Mouse (Mus musculus) kidney, embryonic 16.5 days (tissue): Measurements from ENCODE around the gene Vapb. TPM values are rescaled to one million over a fixed set of nuclear protein-coding genes. Genes with fewer than 3 reads are reported as not detected.

Experiments
- ATAC-seq: fragments of 200-750 bp; cut with Nextera tagmentation; 2 replicates; pipeline ENCODE4 v1.8.0; 2017; ENCODE audit warnings: moderate TSS enrichment; ENCODE audit not compliant: low FRiP score, low TSS enrichment
- H3K27ac ChIP-seq: fragments of 300-500 bp; sonication (generic); 2 replicates; pipeline ENCODE4 v1.5.1; 2014; ENCODE audit warnings: low read length
- H3K27me3 ChIP-seq: fragments of 300-500 bp; sonication (generic); 2 replicates; pipeline ENCODE4 v1.6.1; 2014; ENCODE audit warnings: low read length, control low read depth, mixed read lengths; ENCODE audit not compliant: insufficient read depth
- H3K36me3 ChIP-seq: fragments of 300-500 bp; sonication (generic); 2 replicates; pipeline ENCODE4 v1.6.1; 2014; ENCODE audit warnings: low read length, control low read depth, mixed read lengths; ENCODE audit not compliant: insufficient read depth
- H3K4me1 ChIP-seq: fragments of 300-500 bp; sonication (generic); 2 replicates; pipeline ENCODE4 v1.6.1; 2014; ENCODE audit warnings: low read length, control low read depth, mixed read lengths; ENCODE audit not compliant: insufficient read depth
- H3K4me2 ChIP-seq: fragments of 300-500 bp; sonication (generic); replicated peaks from 2 replicates; pipeline ENCODE4 v1.6.1; 2014; ENCODE audit warnings: low read depth, low read length
- H3K4me3 ChIP-seq: fragments of 300-500 bp; sonication (generic); 2 replicates; pipeline ENCODE4 v1.5.1; 2014; ENCODE audit warnings: mild to moderate bottlenecking, low read length
- H3K9ac ChIP-seq: fragments of 300-500 bp; sonication (generic); replicated peaks from 2 replicates; pipeline ENCODE4 v1.6.1; 2014; ENCODE audit warnings: low read length
- H3K9me3 ChIP-seq: fragments of 300-500 bp; sonication (generic); 2 replicates; pipeline ENCODE4 v1.6.1; 2016; ENCODE audit warnings: low read length, control low read depth
- WGBS: fragments of 180-500 bp; shearing (Covaris S2); extraction: QIAGEN DNeasy Blood & Tissue Kit; methylation state at CpG from one replicate; pipeline ENCODE4 v1.1.7; 2014; 5-methylcytosine and 5-hydroxymethylcytosine counted together
- polyA plus RNA-seq: library from polyadenylated mRNA; unstranded; fragments of >200 nt; fragmentation: Nextera tagmentation; extraction: Ambion mirVana; gene quantifications from 2 replicates; pipeline ENCODE4 v1.2.1, GENCODE M21; 2015

Gene Vapb
- polyA plus RNA-seq, 1 experiment from 2014 or later, result 24.2 TPM

- Histone ChIP-seq H3K27me3 (no peaks in the 10 kb centered on the region), H3K9me3 (no peaks in the 10 kb centered on the region), H3K4me1 (peaks cover 22% of the 10 kb centered on the region), H3K9ac (no peak overlapping the region), H3K36me3 (no peaks in the 10 kb centered on the region), H3K27ac (no peak overlapping the region), H3K4me2 (no peak overlapping the region), H3K4me3 (no peak overlapping the region)
- whole genome bisulfite sequencing, result 88% methylated on average over 4 of the region's 4 CpGs
- no peak for ATAC-seq
Measured at GRCm38 (mm10) chr2:173725819-173726218, 11.5 kb upstream of the Vapb start.

DNA sequence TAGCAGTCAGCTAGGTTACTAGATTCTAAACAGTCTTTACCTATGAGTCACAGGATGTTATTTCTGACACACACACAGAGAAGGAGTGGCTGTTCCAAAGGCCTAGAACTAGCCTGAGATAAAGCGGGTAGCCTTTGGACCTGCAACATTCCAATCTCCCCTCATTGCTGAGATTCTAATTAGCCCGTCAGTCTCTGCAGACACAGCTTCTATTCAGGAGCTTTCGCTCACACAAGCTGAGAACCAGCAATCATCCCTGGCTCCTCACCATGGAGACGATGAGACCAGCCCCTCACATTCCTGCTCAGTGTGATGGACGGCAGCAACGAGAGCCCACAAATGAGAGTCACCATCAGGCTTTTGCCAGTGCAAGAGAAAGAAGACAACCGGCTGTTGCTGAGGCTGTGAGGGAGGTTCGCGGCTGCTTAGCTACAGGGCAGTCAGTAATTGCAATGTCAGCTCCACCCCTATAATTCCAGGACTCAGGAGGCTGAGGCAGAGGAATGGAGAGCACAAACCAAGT, 6.8 kb upstream of the Vapb start:
- H3K27ac ChIP-seq, result no peak overlapping the region
- no peak overlapping the region for H3K4me3 ChIP-seq
- no peak overlapping the region for H3K4me2 ChIP-seq
- peaks cover 26% of the 10 kb centered on the region for H3K4me1 ChIP-seq
- peak; percentile 18; the same call in 1 of the 2 replicates for ATAC-seq
- no peaks in the 10 kb centered on the region for H3K9me3 ChIP-seq
- no peaks in the 10 kb centered on the region for H3K27me3 ChIP-seq
- 14% methylated on average over 9 of the region's 9 CpGs for WGBS
- H3K9ac ChIP-seq, result 0 out of 2 replicates have a peak overlapping the region, but pooled peaks have one; percentile 15
- H3K36me3 ChIP-seq, result no peaks in the 10 kb centered on the region

GRCm38 (mm10) chr2:173734426-173734825, 2.9 kb upstream of the Vapb start:
- WGBS, result 29% methylated on average over 2 of the region's 2 CpGs
- no peaks in the 10 kb centered on the region for H3K27me3 ChIP-seq
- no peaks in the 10 kb centered on the region for H3K9me3 ChIP-seq
- H3K9ac ChIP-seq, result no peak overlapping the region
- H3K4me2 ChIP-seq, result no peak overlapping the region
- peaks cover 35% of the 10 kb centered on the region for H3K4me1 ChIP-seq
- no peaks in the 10 kb centered on the region for H3K36me3 ChIP-seq
- no peak overlapping the region for H3K4me3 ChIP-seq
- peak; percentile 25 for ATAC-seq
- no peak overlapping the region for H3K27ac ChIP-seq

GRCm38 (mm10) chr2:173738232-173738631, 921 bp downstream of the Vapb start:
- Histone ChIP-seq H3K9ac (peak overlapping the region; percentile 71), H3K9me3 (no peaks in the 10 kb centered on the region), H3K27me3 (no peaks in the 10 kb centered on the region), H3K4me2 (peak overlapping the region; percentile 78), H3K36me3 (no peaks in the 10 kb centered on the region), H3K4me1 (peaks cover 48% of the 10 kb centered on the region), H3K4me3 (peak overlapping the region; percentile 68), H3K27ac (peak overlapping the region; percentile 45; the same call in 1 of the 2 replicates)
- WGBS, result 78% methylated on average over 9 of the region's 9 CpGs
- no peak for ATAC-seq

- Histone ChIP-seq H3K4me1 (peaks cover 47% of the 10 kb centered on the region), H3K9me3 (no peaks in the 10 kb centered on the region), H3K27me3 (no peaks in the 10 kb centered on the region), H3K9ac (no peak overlapping the region), H3K36me3 (no peaks in the 10 kb centered on the region), H3K4me2 (no peak overlapping the region), H3K4me3 (no peak overlapping the region), H3K27ac (no peak overlapping the region)
- no peak for ATAC-seq
- 86% methylated on average over 7 of the region's 7 CpGs for whole genome bisulfite sequencing
Measured at GRCm38 (mm10) chr2:173739107-173739506, 1.8 kb downstream of the Vapb start.

- H3K4me1 ChIP-seq, result peaks cover 43% of the 10 kb centered on the region
- ATAC-seq, result no peak
- H3K4me3 ChIP-seq, result no peak overlapping the region
- 61% methylated on average over 13 of the region's 13 CpGs for WGBS
- H3K36me3 ChIP-seq, result peaks cover 3% of the 10 kb centered on the region; the same call in 1 of the 2 replicates
- peak overlapping the region; percentile 11; the same call in 1 of the 2 replicates for H3K27ac ChIP-seq
- H3K9ac ChIP-seq, result no peak overlapping the region
- H3K9me3 ChIP-seq, result 0 out of 2 replicates have a peak, but pooled peaks cover 4% of the 10 kb centered on the region
- 0 out of 2 replicates have a peak overlapping the region, but pooled peaks have one; percentile 30 for H3K4me2 ChIP-seq
- H3K27me3 ChIP-seq, result no peaks in the 10 kb centered on the region
Measured at GRCm38 (mm10) chr2:173742090-173742489, 4.8 kb downstream of the Vapb start.

DNA sequence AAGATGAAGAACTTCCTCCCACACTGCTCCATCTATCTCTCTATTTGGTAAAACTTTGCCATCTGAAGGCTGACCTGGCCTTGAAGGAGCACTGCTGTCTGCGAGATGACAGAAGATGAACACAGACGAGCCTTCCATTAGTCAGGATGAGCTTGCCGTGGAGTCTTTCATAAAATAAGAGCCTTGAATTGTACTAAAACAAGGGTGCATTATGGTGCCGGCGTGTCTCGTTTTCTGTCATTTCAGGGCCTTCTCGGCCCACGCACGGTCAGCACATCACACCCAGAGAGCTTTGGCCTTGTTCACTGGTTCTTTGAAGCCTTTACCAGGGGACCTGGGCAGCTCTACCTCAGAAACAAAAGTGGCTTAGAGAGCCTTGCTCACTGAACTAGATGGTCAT, 5.4 kb downstream of the Vapb start:
- Histone ChIP-seq H3K27ac (peak overlapping the region; percentile 11; the same call in 1 of the 2 replicates), H3K4me3 (no peak overlapping the region), H3K4me1 (peaks cover 43% of the 10 kb centered on the region), H3K4me2 (no peak overlapping the region), H3K9ac (0 out of 2 replicates have a peak overlapping the region, but pooled peaks have one; percentile 11), H3K9me3 (0 out of 2 replicates have a peak, but pooled peaks cover 6% of the 10 kb centered on the region), H3K36me3 (peaks cover 5% of the 10 kb centered on the region; the same call in 1 of the 2 replicates), H3K27me3 (no peaks in the 10 kb centered on the region)
- ATAC-seq, result no peak
- WGBS, result 82% methylated on average over 9 of the region's 9 CpGs

- WGBS, result 87% methylated on average over 7 of the region's 7 CpGs
- H3K27me3 ChIP-seq, result no peaks in the 10 kb centered on the region
- ATAC-seq, result no peak
- H3K36me3 ChIP-seq, result peaks cover 5% of the 10 kb centered on the region; the same call in 1 of the 2 replicates
- H3K4me2 ChIP-seq, result no peak overlapping the region
- H3K9me3 ChIP-seq, result 0 out of 2 replicates have a peak, but pooled peaks cover 6% of the 10 kb centered on the region
- peaks cover 31% of the 10 kb centered on the region for H3K4me1 ChIP-seq
- no peak overlapping the region for H3K9ac ChIP-seq
- no peak overlapping the region for H3K27ac ChIP-seq
- H3K4me3 ChIP-seq, result no peak overlapping the region
Measured at GRCm38 (mm10) chr2:173744070-173744815, 6.9 kb downstream of the Vapb start.

GRCm38 (mm10) chr2:173748961-173749659, 11.8 kb downstream of the Vapb start:
- no peak overlapping the region for H3K27ac ChIP-seq

More at GRCm38 (mm10) chr2:173748961-173749659, 11.8 kb downstream of the Vapb start:
- Histone ChIP-seq H3K4me3 (no peak overlapping the region), H3K9me3 (0 out of 2 replicates have a peak, but pooled peaks cover 6% of the 10 kb centered on the region), H3K4me2 (no peak overlapping the region), H3K9ac (no peak overlapping the region), H3K27me3 (no peaks in the 10 kb centered on the region), H3K4me1 (0 out of 2 replicates have a peak, but pooled peaks cover 3% of the 10 kb centered on the region), H3K36me3 (peaks cover 5% of the 10 kb centered on the region; the same call in 1 of the 2 replicates)
- 80% methylated on average over 2 of the region's 2 CpGs for WGBS
- ATAC-seq, result no peak
